In genomic region chr17:51832900-51833577, GRCm38 (mm10) we compare ENCODE assay signal across 8 mouse cellular contexts. TPM values are rescaled to one million over a fixed set of nuclear protein-coding genes. Genes with fewer than 3 reads are reported as not detected.
A peak's percentile ranks its signal among the peaks of the same experiment; 100 is the strongest.
DNase-seq lines count a peak whose midpoint lies in the region; ATAC-seq and TF ChIP-seq lines count a peak whose summit lies in the region.

Satb1 (minus strand) TSS chr17:51833290.

- DNase-seq in adrenal gland, adult 18-20 months (ENCODE audit: low spot score in 2 of 2): peak; percentile 56 to 69
- peak; percentile 12 to 27 for DNase-seq in gastrocnemius, postnatal 36 days
- peak; percentile 85 for DNase-seq in induced T-regulatory cell, adult 2 months (ENCODE audit: low read depth)
- peak; percentile 80 for DNase-seq in limb, embryonic 11.5 days (ENCODE audit: low spot score)
- DNase-seq in midbrain, embryonic 10.5 days (ENCODE audit: low spot score): peak; percentile 79
- DNase-seq in right cerebral cortex, postnatal 4 days: peak; percentile 70
- DNase-seq in c-Kit-positive CD71-positive TER-119-positive erythroid progenitor cells, embryonic 14.5 days (ENCODE audit: low spot score): no peak

- intact Hi-C loops in gastrocnemius, postnatal 36 days (cut with DNase I): loop anchor here (2.0 kb wide), 1 partner anchor 20 kb away; no protein-coding TSS in a partner anchor

- no peaks in the 10 kb centered on the region for H3K9me3 ChIP-seq in limb, embryonic 11.5 days (ENCODE audit: control insufficient read depth, low read length)
- no peaks in the 10 kb centered on the region for H3K9me3 ChIP-seq in midbrain, embryonic 10.5 days (replicated peaks)

- H3K4me1 ChIP-seq in cortical plate, adult 2 months (ENCODE audit: control insufficient read depth, insufficient read depth, low read length): no peaks in the 10 kb centered on the region
- peaks cover 6% of the 10 kb centered on the region; the same call in 1 of the 2 replicates for H3K4me1 ChIP-seq in limb, embryonic 11.5 days (ENCODE audit: control insufficient read depth, insufficient read depth, low read length)
- H3K4me1 ChIP-seq in midbrain, embryonic 10.5 days: peaks cover 24% of the 10 kb centered on the region

- TF ChIP-seq CTCF in cortical plate, adult 2 months (IDR thresholded peaks at IDR 0.05; ENCODE audit: extremely low read depth, insufficient read depth, low read length): no peak

- H3K27me3 ChIP-seq in limb, embryonic 11.5 days (ENCODE audit: control insufficient read depth, insufficient read depth, low read length): peaks cover 32% of the 10 kb centered on the region
- peaks cover 71% of the 10 kb centered on the region for H3K27me3 ChIP-seq in midbrain, embryonic 10.5 days (ENCODE audit: low read depth, poor library complexity, severe bottlenecking)

- peak within 1 kb of the TSS; percentile 56 for H3K4me3 ChIP-seq in cortical plate, adult 2 months (ENCODE audit: insufficient read depth, low read length)
- peak within 1 kb of the TSS; percentile 50 for H3K4me3 ChIP-seq in limb, embryonic 11.5 days (ENCODE audit: low read depth, low read length)
- H3K4me3 ChIP-seq in midbrain, embryonic 10.5 days: peak within 1 kb of the TSS; percentile 78

- H3K4me2 ChIP-seq in limb, embryonic 11.5 days (ENCODE audit: low read depth, severe bottlenecking): peak within 1 kb of the TSS; percentile 98

- ATAC-seq in limb, embryonic 11.5 days (ENCODE audit: insufficient number of reproducible peaks, low FRiP score, low TSS enrichment, low read depth): peak; percentile 77; the same call in 1 of the 2 replicates

- H3K9ac ChIP-seq in limb, embryonic 11.5 days (ENCODE audit: low read length): peak within 1 kb of the TSS; percentile 65

- 0 out of 2 replicates have a peak within 1 kb of the TSS, but pooled peaks have one; percentile 4 for H3K27ac ChIP-seq in cortical plate, adult 2 months (ENCODE audit: insufficient read depth, low read length)
- H3K27ac ChIP-seq in limb, embryonic 11.5 days (replicated peaks; ENCODE audit: low read depth, low read length): no peak within 1 kb of the TSS
- H3K27ac ChIP-seq in midbrain, embryonic 10.5 days (replicated peaks): peak within 1 kb of the TSS; percentile 85

- TF ChIP-seq POLR2A in cortical plate, adult 2 months (IDR thresholded peaks at IDR 0.05; ENCODE audit: extremely low read depth, insufficient read depth, low read length): no peak

- H3K36me3 ChIP-seq in limb, embryonic 11.5 days (ENCODE audit: control insufficient read depth, insufficient read depth, low read length): no peaks in the 10 kb centered on the region
- H3K36me3 ChIP-seq in midbrain, embryonic 10.5 days: no peaks in the 10 kb centered on the region

- WGBS in limb, embryonic 11.5 days: 0% methylated on average over 36 of the region's 52 CpGs
- under 1% methylated on average over 44 of the region's 52 CpGs for WGBS in midbrain, embryonic 10.5 days

RNA-seq across cellular contexts. Expression of gene Satb1, which starts in this region (rescaled TPM):
- 10 to 100 TPM; 16.3 to 22.2 TPM for total RNA-seq in adrenal gland, adult 18-20 months (2021)
- polyA plus RNA-seq in cortical plate, adult 2 months (2012; rRNA removed): 86.8 and 93.1 TPM in 2 replicates
- total RNA-seq in gastrocnemius, postnatal 36 days (2021): 10 to 100 TPM; 68.9 to 90.1 TPM
- polyA plus RNA-seq in limb, embryonic 11.5 days (2014; fragmentation: Nextera tagmentation; extraction: Ambion mirVana): 12.3 and 15.6 TPM in 2 replicates
- polyA plus RNA-seq in midbrain, embryonic 10.5 days (2016; fragmentation: Nextera tagmentation; extraction: Ambion mirVana): 21.6 and 23.1 TPM in 2 replicates
